Mouse (Mus musculus) G1E (cell line): ENCODE measurements around the gene Rac3.

Experiments used
- CTCF ChIP-seq: IDR thresholded peaks from 2 replicates; pipeline ENCODE4 v1.5.1; 2012; ENCODE audit warnings: low read depth, low read length, inconsistent platforms, mixed read lengths
- GATA1 ChIP-seq: IDR thresholded peaks from 2 replicates; pipeline ENCODE4 v1.6.1; 2012; ENCODE audit warnings: borderline replicate concordance, low read length, inconsistent platforms, mixed read lengths
- POLR2AphosphoS5 ChIP-seq: IDR thresholded peaks from 2 replicates; pipeline ENCODE4 v1.6.1; 2012; ENCODE audit warnings: low read depth, low read length, inconsistent platforms; ENCODE audit not compliant: insufficient replicate concordance

DNA sequence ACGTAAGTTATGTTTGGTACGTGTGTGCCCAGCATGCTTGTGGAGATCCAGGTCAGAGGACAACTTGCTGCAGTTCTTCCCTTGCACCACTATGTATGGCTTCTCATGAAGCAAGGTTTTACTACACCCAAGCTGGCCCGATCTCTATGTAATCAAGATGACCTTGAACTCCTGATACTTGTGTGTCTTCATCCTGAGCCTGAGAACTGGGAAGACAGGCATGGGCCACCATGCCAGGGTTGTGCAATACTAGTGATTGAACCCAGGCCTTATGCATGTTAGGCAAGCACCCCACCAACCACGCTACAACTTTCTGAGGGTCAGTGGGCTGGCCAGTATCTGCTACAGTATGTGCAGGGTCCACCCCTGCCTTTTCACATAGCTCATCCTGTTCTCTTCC is 44.3 kb upstream of the Rac3 start:
- TF ChIP-seq CTCF = no peak
- no peak for TF ChIP-seq GATA1
- TF ChIP-seq POLR2AphosphoS5 = no peak
